Mouse (Mus musculus) hindbrain, embryonic 15.5 days (tissue): ENCODE data around the gene Plac1. TPM values are rescaled to one million over a fixed set of nuclear protein-coding genes. Genes with fewer than 3 reads are reported as not detected.

Experiments
- ATAC-seq: fragments of 200-750 bp; cut with Nextera tagmentation; 2 replicates; pipeline ENCODE4 v1.8.0; 2017; ENCODE audit warnings: low read depth, moderate number of reproducible peaks, moderate TSS enrichment; ENCODE audit not compliant: low FRiP score
- H3K27ac ChIP-seq: fragments of 300-500 bp; sonication (generic); replicated peaks from 2 replicates; pipeline ENCODE4 v1.5.1; 2015; ENCODE audit warnings: mild to moderate bottlenecking, inconsistent platforms
- H3K27me3 ChIP-seq: fragments of 300-500 bp; sonication (generic); 2 replicates; pipeline ENCODE4 v1.6.1; 2015; ENCODE audit warnings: control low read depth, inconsistent platforms
- H3K36me3 ChIP-seq: fragments of 300-500 bp; sonication (generic); 2 replicates; pipeline ENCODE4 v1.6.1; 2015; ENCODE audit warnings: control low read depth, inconsistent platforms
- H3K4me1 ChIP-seq: fragments of 300-500 bp; sonication (generic); replicated peaks from 2 replicates; pipeline ENCODE4 v1.6.1; 2015; ENCODE audit warnings: control low read depth, inconsistent platforms
- H3K4me2 ChIP-seq: fragments of 300-500 bp; sonication (generic); 2 replicates; pipeline ENCODE4 v1.6.1; 2015; ENCODE audit warnings: moderate library complexity, mild to moderate bottlenecking, inconsistent platforms
- H3K4me3 ChIP-seq: fragments of 300-500 bp; sonication (generic); 2 replicates; pipeline ENCODE4 v1.5.1; 2015; ENCODE audit warnings: mild to moderate bottlenecking, inconsistent platforms
- H3K9ac ChIP-seq: fragments of 300-500 bp; sonication (generic); 2 replicates; pipeline ENCODE4 v1.6.1; 2015; ENCODE audit warnings: inconsistent platforms
- H3K9me3 ChIP-seq: fragments of 300-500 bp; sonication (generic); 2 replicates; pipeline ENCODE4 v1.6.1; 2016; ENCODE audit warnings: control low read depth, inconsistent platforms
- WGBS: fragments of 180-500 bp; shearing (Covaris S2); methylation state at CpG from one replicate; pipeline ENCODE4 v1.1.7; 2015; 5-methylcytosine and 5-hydroxymethylcytosine counted together
- polyA plus RNA-seq: library from polyadenylated mRNA; unstranded; fragments of >200 nt; fragmentation: Nextera tagmentation; extraction: Ambion mirVana; gene quantifications from 2 replicates; pipeline ENCODE4 v1.2.1, GENCODE M21; 2015

Gene Plac1
- polyA plus RNA-seq, 1 experiment from 2014 or later, result 0.53 TPM

GRCm38 (mm10) chrX:53137066-53137465 is 102.8 kb downstream of the Plac1 start:
- no peak overlapping the region for H3K4me3 ChIP-seq
- WGBS, result 81% methylated on average over 2 of the region's 2 CpGs
- ATAC-seq, result no peak
- H3K27ac ChIP-seq, result no peak overlapping the region
- no peaks in the 10 kb centered on the region for H3K36me3 ChIP-seq
- no peak overlapping the region for H3K4me2 ChIP-seq
- no peak overlapping the region for H3K9ac ChIP-seq
- H3K9me3 ChIP-seq, result no peaks in the 10 kb centered on the region
- no peaks in the 10 kb centered on the region for H3K4me1 ChIP-seq
- H3K27me3 ChIP-seq, result no peaks in the 10 kb centered on the region

- 48% methylated on average over 2 of the region's 2 CpGs for WGBS
- no peak for ATAC-seq
- no peak overlapping the region for H3K9ac ChIP-seq
- no peak overlapping the region for H3K4me3 ChIP-seq
- H3K27me3 ChIP-seq, result no peaks in the 10 kb centered on the region
- no peak overlapping the region for H3K4me2 ChIP-seq
- H3K36me3 ChIP-seq, result no peaks in the 10 kb centered on the region
- no peaks in the 10 kb centered on the region for H3K9me3 ChIP-seq
- no peak overlapping the region for H3K27ac ChIP-seq
- no peaks in the 10 kb centered on the region for H3K4me1 ChIP-seq
Measured at GRCm38 (mm10) chrX:53129501-53129900, 110.4 kb downstream of the Plac1 start.

- no peaks in the 10 kb centered on the region for H3K4me1 ChIP-seq
- H3K27me3 ChIP-seq, result no peaks in the 10 kb centered on the region
- H3K36me3 ChIP-seq, result no peaks in the 10 kb centered on the region
- no peak overlapping the region for H3K4me2 ChIP-seq
- 81% methylated on average over 6 of the region's 6 CpGs for WGBS
- no peak for ATAC-seq
- no peak overlapping the region for H3K27ac ChIP-seq
- no peak overlapping the region for H3K4me3 ChIP-seq
- H3K9ac ChIP-seq, result no peak overlapping the region
- no peaks in the 10 kb centered on the region for H3K9me3 ChIP-seq
Measured at GRCm38 (mm10) chrX:53126492-53127033, 113.3 kb downstream of the Plac1 start.

GRCm38 (mm10) chrX:53125838-53126467 is 114.0 kb downstream of the Plac1 start:
- Histone ChIP-seq H3K9ac (no peak overlapping the region), H3K27ac (no peak overlapping the region), H3K27me3 (no peaks in the 10 kb centered on the region), H3K9me3 (no peaks in the 10 kb centered on the region), H3K4me3 (no peak overlapping the region), H3K36me3 (no peaks in the 10 kb centered on the region), H3K4me1 (no peaks in the 10 kb centered on the region), H3K4me2 (no peak overlapping the region)
- WGBS, result 29% methylated on average over 3 of the region's 3 CpGs
- ATAC-seq, result 0 out of 2 replicates have a peak, but pooled peaks have one; percentile 63

- Histone ChIP-seq H3K36me3 (no peaks in the 10 kb centered on the region), H3K27me3 (no peaks in the 10 kb centered on the region), H3K4me2 (no peak overlapping the region), H3K4me3 (no peak overlapping the region), H3K9me3 (no peaks in the 10 kb centered on the region), H3K27ac (no peak overlapping the region), H3K9ac (no peak overlapping the region), H3K4me1 (no peaks in the 10 kb centered on the region)
- 86% methylated on average over 1 of the region's 1 CpGs for WGBS
- no peak for ATAC-seq
Measured at GRCm38 (mm10) chrX:53123562-53123961, 116.3 kb downstream of the Plac1 start.

GRCm38 (mm10) chrX:53118631-53119030 is 121.3 kb downstream of the Plac1 start:
- Histone ChIP-seq H3K36me3 (no peaks in the 10 kb centered on the region), H3K9me3 (no peaks in the 10 kb centered on the region), H3K9ac (no peak overlapping the region), H3K27me3 (no peaks in the 10 kb centered on the region), H3K27ac (no peak overlapping the region), H3K4me1 (no peaks in the 10 kb centered on the region), H3K4me3 (no peak overlapping the region), H3K4me2 (no peak overlapping the region)
- 58% methylated on average over 6 of the region's 6 CpGs for WGBS
- ATAC-seq, result no peak

GRCm38 (mm10) chrX:53118019-53118418 is 121.9 kb downstream of the Plac1 start:
- H3K27me3 ChIP-seq, result no peaks in the 10 kb centered on the region
- H3K4me1 ChIP-seq, result no peaks in the 10 kb centered on the region
- no peak overlapping the region for H3K4me2 ChIP-seq
- H3K9ac ChIP-seq, result no peak overlapping the region
- H3K36me3 ChIP-seq, result no peaks in the 10 kb centered on the region
- H3K4me3 ChIP-seq, result no peak overlapping the region
- no peak for ATAC-seq
- no peak overlapping the region for H3K27ac ChIP-seq
- H3K9me3 ChIP-seq, result no peaks in the 10 kb centered on the region

- Histone ChIP-seq H3K27me3 (no peaks in the 10 kb centered on the region), H3K9me3 (no peaks in the 10 kb centered on the region), H3K9ac (no peak overlapping the region), H3K4me2 (no peak overlapping the region), H3K4me3 (no peak overlapping the region), H3K36me3 (no peaks in the 10 kb centered on the region), H3K4me1 (no peaks in the 10 kb centered on the region), H3K27ac (no peak overlapping the region)
- no peak for ATAC-seq
- WGBS, result 83% methylated on average over 7 of the region's 7 CpGs
Measured at GRCm38 (mm10) chrX:53114994-53115393, 124.9 kb downstream of the Plac1 start.

GRCm38 (mm10) chrX:53110142-53110541 is 129.8 kb downstream of the Plac1 start:
- Histone ChIP-seq H3K36me3 (no peaks in the 10 kb centered on the region), H3K27ac (no peak overlapping the region), H3K4me1 (no peaks in the 10 kb centered on the region), H3K4me2 (no peak overlapping the region), H3K9ac (no peak overlapping the region), H3K4me3 (no peak overlapping the region), H3K9me3 (no peaks in the 10 kb centered on the region), H3K27me3 (no peaks in the 10 kb centered on the region)
- no peak for ATAC-seq
- WGBS, result 94% methylated on average over 4 of the region's 4 CpGs

- Histone ChIP-seq H3K4me1 (no peaks in the 10 kb centered on the region), H3K27me3 (no peaks in the 10 kb centered on the region), H3K9ac (no peak overlapping the region), H3K4me2 (no peak overlapping the region), H3K27ac (no peak overlapping the region), H3K9me3 (no peaks in the 10 kb centered on the region), H3K36me3 (no peaks in the 10 kb centered on the region), H3K4me3 (no peak overlapping the region)
- WGBS, result 82% methylated on average over 2 of the region's 2 CpGs
- ATAC-seq, result no peak
Measured at GRCm38 (mm10) chrX:53107127-53107526, 132.8 kb downstream of the Plac1 start.

GRCm38 (mm10) chrX:53101165-53101564 is 138.7 kb downstream of the Plac1 start:
- Histone ChIP-seq H3K27me3 (no peaks in the 10 kb centered on the region), H3K4me2 (no peak overlapping the region), H3K27ac (no peak overlapping the region), H3K4me1 (no peaks in the 10 kb centered on the region), H3K4me3 (no peak overlapping the region), H3K9ac (no peak overlapping the region), H3K36me3 (no peaks in the 10 kb centered on the region), H3K9me3 (no peaks in the 10 kb centered on the region)
- ATAC-seq, result no peak
- WGBS, result 67% methylated on average over 2 of the region's 2 CpGs

- no peak overlapping the region for H3K4me2 ChIP-seq
- no peak overlapping the region for H3K27ac ChIP-seq
- H3K36me3 ChIP-seq, result no peaks in the 10 kb centered on the region
- H3K4me1 ChIP-seq, result no peaks in the 10 kb centered on the region
- ATAC-seq, result no peak
- 58% methylated on average over 7 of the region's 7 CpGs for WGBS
- H3K9ac ChIP-seq, result no peak overlapping the region
- no peaks in the 10 kb centered on the region for H3K9me3 ChIP-seq
- H3K4me3 ChIP-seq, result no peak overlapping the region
- H3K27me3 ChIP-seq, result no peaks in the 10 kb centered on the region
Measured at GRCm38 (mm10) chrX:53099951-53100350, 140.0 kb downstream of the Plac1 start.

- Histone ChIP-seq H3K36me3 (no peaks in the 10 kb centered on the region), H3K4me1 (no peaks in the 10 kb centered on the region), H3K27me3 (no peaks in the 10 kb centered on the region), H3K4me3 (no peak overlapping the region), H3K9me3 (no peaks in the 10 kb centered on the region), H3K27ac (no peak overlapping the region), H3K4me2 (no peak overlapping the region), H3K9ac (no peak overlapping the region)
- no peak for ATAC-seq
- 81% methylated on average over 3 of the region's 3 CpGs for WGBS
Measured at GRCm38 (mm10) chrX:53099266-53099665, 140.6 kb downstream of the Plac1 start.
